Mouse (Mus musculus): Measurements from ENCODE around the gene Clec4f.

- no peak for TF ChIP-seq CTCF (IDR thresholded peaks at IDR 0.05; ENCODE audit: insufficient read depth, low read depth, low read length)
- no peak for TF ChIP-seq POLR2A (IDR thresholded peaks at IDR 0.05; ENCODE audit: insufficient read depth, low read depth, low read length)
These were observed 37.0 kb upstream of the Clec4f start for GRCm38 (mm10) chr6:83692962-83693361.

Data from olfactory bulb, adult 2 months (tissue).